Mouse (Mus musculus) liver, embryonic 13.5 days (tissue): ENCODE results near the gene Sfi1. TPM values are rescaled to one million over a fixed set of nuclear protein-coding genes. Genes with fewer than 3 reads are reported as not detected.
"Not testable (repeated sequence)": the region's sequence is repeated elsewhere in the genome, so short reads cannot be mapped to it uniquely, and the experiment has no call there.

Experiments used
- ATAC-seq: fragments of 200-750 bp; cut with Nextera tagmentation; 2 replicates; pipeline ENCODE4 v1.8.0; 2017; ENCODE audit warnings: low read depth, mild to moderate bottlenecking, moderate number of reproducible peaks, moderate library complexity
- DNase-seq: peaks from one replicate; pipeline ENCODE4 v3.0.0; 2022
- H3K27ac ChIP-seq: fragments of 300-500 bp; sonication (generic); 2 replicates; pipeline ENCODE4 v1.5.1; 2015; ENCODE audit warnings: moderate library complexity, mild to moderate bottlenecking, inconsistent platforms
- H3K27me3 ChIP-seq: fragments of 300-500 bp; sonication (generic); 2 replicates; pipeline ENCODE4 v1.6.1; 2015; ENCODE audit warnings: mild to moderate bottlenecking, inconsistent platforms
- H3K36me3 ChIP-seq: fragments of 300-500 bp; sonication (generic); 2 replicates; pipeline ENCODE4 v1.6.1; 2015; ENCODE audit warnings: mild to moderate bottlenecking, inconsistent platforms
- H3K4me1 ChIP-seq: fragments of 300-500 bp; sonication (generic); replicated peaks from 2 replicates; pipeline ENCODE4 v1.6.1; 2015; ENCODE audit warnings: inconsistent platforms
- H3K4me2 ChIP-seq: fragments of 300-500 bp; sonication (generic); 2 replicates; pipeline ENCODE4 v1.6.1; 2015; ENCODE audit warnings: inconsistent platforms, mild to moderate bottlenecking, moderate library complexity
- H3K4me3 ChIP-seq: fragments of 300-500 bp; sonication (generic); replicated peaks from 2 replicates; pipeline ENCODE4 v1.5.1; 2015; ENCODE audit warnings: mild to moderate bottlenecking, inconsistent platforms
- H3K9ac ChIP-seq: fragments of 300-500 bp; sonication (generic); 2 replicates; pipeline ENCODE4 v1.6.1; 2015; ENCODE audit warnings: mild to moderate bottlenecking, inconsistent platforms
- H3K9me3 ChIP-seq: fragments of 300-500 bp; sonication (generic); replicated peaks from 2 replicates; pipeline ENCODE4 v1.6.1; 2016; ENCODE audit warnings: inconsistent platforms
- WGBS: fragments of 180-500 bp; shearing (Covaris S2); methylation state at CpG from one replicate; pipeline ENCODE4 v1.1.7; 2015; ENCODE audit not compliant: insufficient replicate concordance; 5-methylcytosine and 5-hydroxymethylcytosine counted together
- polyA plus RNA-seq: library from polyadenylated mRNA; unstranded; fragments of >200 nt; fragmentation: Nextera tagmentation; extraction: Ambion mirVana; gene quantifications from 2 replicates; pipeline ENCODE4 v1.2.1, GENCODE M21; 2015

Sfi1 gene
- polyA plus RNA-seq, 1 experiment from 2014 or later = 3.4 TPM

DNA sequence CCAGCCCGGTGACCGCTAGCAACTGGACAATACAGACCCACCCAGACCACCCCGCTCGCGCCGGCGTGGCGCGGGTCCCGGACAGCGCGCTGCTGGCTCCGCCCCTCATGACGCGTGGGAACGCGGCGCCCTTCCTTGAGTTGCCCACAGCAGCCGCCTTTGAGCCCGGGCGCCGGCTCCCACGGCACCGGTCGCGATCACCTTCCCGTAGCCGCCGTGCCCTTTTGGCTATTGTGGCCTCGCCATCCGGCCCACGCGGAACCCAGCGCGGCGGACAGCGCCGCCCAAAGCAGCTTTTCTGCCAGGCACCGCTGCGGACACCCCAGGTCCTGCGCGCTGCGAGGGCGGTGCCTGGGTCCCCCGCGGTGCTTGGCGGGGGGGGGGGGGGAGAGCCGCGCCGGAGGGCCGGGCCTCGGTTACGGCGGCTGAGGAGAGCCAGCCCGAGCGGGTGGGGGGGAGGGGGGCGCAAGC, 9.0 kb upstream of the Sfi1 start, which contains the start of gene Eif4enif1:
Gene Eif4enif1 (plus strand): TSS at position 162 of the 471 bp plus-strand sequence.
- peak; percentile 85 for ATAC-seq
- 0% methylated on average over 41 of the region's 57 CpGs for WGBS
- H3K4me2 ChIP-seq = peak within 1 kb of the TSS; percentile 56

DNA sequence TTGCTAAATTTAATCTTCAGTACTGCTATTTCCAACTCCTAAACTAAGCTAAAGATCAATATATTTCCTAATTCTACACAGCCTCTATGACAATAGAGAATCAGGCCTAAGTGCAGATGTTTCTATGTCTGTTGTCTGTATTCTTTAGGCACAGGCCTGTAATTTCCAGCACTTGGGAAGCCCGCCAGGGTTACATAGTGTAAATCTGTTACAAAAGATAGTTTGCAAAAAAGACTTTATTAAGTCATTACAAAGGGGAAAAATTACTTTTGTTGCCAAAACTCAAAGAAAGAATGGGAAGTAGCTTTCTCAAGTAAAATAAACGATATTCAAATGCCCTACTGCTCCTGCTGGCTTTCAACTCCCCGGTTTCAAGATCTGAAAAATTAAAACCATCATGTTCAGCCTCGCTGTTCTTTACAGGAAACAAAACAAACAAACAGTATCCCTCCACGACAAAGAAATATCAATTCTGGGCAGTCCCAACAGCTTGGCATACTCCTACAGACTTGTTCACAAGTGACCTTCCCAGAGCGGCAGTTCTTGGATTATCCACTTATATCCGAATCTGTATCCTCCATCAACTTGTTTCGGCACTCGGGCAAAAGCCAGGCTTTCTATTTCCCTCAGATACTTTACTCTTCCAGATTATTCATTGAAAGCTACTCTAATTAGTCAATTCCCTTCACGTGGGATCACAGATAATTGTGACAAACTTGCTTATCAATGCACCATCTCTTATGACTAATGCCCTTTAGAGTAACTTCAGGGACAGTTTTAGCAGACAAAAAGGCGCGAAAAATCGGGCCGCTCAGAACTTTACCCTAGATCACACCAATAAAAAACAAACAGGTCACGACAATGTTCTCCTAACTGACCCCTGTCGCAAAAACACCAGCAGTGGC, 8.3 kb upstream of the Sfi1 start:
- H3K9me3 ChIP-seq = no peaks in the 10 kb centered on the region
- peaks cover 18% of the 10 kb centered on the region for H3K4me1 ChIP-seq
- no peaks in the 10 kb centered on the region for H3K27me3 ChIP-seq
- peak overlapping the region; percentile 37 for H3K9ac ChIP-seq
- H3K4me2 ChIP-seq = peak overlapping the region; percentile 39
- peak overlapping the region; percentile 15 for H3K27ac ChIP-seq
- H3K36me3 ChIP-seq = peaks cover 21% of the 10 kb centered on the region
- DNase-seq (no peak), ATAC-seq (peak; percentile 16)
- WGBS = 6% methylated on average over 16 of the region's 16 CpGs
- peak overlapping the region; percentile 60 for H3K4me3 ChIP-seq

More for the DNA sequence above, 9.0 kb upstream of the Sfi1 start, which contains the start of gene Eif4enif1:
- peaks cover 18% of the 10 kb centered on the region for H3K4me1 ChIP-seq
- H3K27ac ChIP-seq = peak within 1 kb of the TSS; percentile 62
- H3K9me3 ChIP-seq = no peaks in the 10 kb centered on the region
- H3K9ac ChIP-seq = peak within 1 kb of the TSS; percentile 72
- peaks cover 27% of the 10 kb centered on the region for H3K36me3 ChIP-seq
- no peaks in the 10 kb centered on the region for H3K27me3 ChIP-seq
- peak within 1 kb of the TSS; percentile 60 for H3K4me3 ChIP-seq
- peak; percentile 84 for DNase-seq

DNA sequence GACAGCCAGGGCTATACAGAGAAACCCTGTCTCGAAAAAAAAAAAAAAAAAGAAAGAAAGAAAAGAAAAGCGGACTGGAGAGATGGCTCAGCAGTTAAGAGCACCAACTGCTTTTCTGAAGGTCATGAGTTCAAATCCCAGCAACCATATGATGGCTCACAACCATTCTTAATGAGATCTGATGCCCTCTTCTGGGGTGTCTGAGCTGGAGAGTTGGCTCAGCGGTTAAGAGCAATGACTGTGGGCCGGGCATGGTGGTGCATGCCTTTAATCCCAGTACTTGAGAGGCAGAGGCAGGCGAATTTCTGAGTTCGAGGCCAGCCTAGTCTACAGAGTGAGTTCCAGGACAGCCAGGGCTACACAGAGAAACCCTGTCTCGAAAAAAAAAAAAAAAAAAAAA, 7.4 kb upstream of the Sfi1 start:
- 77% methylated on average over 7 of the region's 7 CpGs for WGBS
- Histone ChIP-seq H3K4me1 (peaks cover 13% of the 10 kb centered on the region), H3K36me3 (peaks cover 11% of the 10 kb centered on the region)
- H3K27ac ChIP-seq, H3K9me3 ChIP-seq, DNase-seq, H3K9ac ChIP-seq, ATAC-seq, H3K4me3 ChIP-seq, H3K27me3 ChIP-seq, H3K4me2 ChIP-seq: not testable (repeated sequence)

DNA sequence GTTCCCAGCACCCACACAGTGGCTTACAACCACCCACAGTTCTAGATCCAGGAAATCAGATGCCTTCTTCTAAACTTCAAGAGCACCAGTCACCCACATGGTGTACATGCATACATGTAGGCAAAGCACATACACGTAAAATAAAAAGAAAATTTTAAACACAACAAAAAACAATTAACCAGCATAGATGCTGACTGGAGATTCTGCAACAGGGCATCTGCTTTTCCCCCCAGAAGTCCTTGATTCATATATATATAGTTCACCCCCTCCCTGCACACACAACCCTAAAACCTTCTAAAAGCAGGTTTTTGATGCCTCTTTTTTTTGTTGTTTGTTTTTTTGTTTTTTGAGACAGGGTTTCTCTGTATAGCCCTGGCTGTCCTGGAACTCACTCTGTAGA, 10.6 kb downstream of the Sfi1 start:
- not testable (repeated sequence) for H3K27me3 ChIP-seq, H3K9ac ChIP-seq, ATAC-seq, H3K4me2 ChIP-seq, H3K4me3 ChIP-seq, H3K36me3 ChIP-seq, H3K9me3 ChIP-seq, H3K27ac ChIP-seq, H3K4me1 ChIP-seq, DNase-seq
- 54% methylated on average over 1 of the region's 1 CpGs for WGBS

DNA sequence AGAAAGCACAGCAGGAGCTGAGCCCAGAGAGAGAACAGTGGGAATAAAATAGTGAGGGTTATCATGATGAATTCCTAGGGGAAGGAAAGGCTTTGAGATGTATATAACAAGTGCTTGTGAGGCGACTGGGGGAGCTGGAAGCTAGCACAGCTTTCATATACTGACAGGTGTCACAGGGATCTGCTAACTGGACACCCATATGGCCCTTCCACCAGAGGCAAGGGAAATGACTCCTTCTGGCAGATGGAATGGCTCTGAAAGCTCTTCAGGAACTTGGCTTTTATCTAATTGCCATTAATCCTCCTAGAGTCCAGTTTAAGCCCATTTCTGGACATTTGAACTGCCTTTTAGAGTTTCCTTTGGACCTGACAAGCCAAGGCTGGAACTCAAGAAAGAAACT, 11.3 kb downstream of the Sfi1 start:
- WGBS = 65% methylated on average over 1 of the region's 1 CpGs
- H3K4me3 ChIP-seq, H3K27me3 ChIP-seq, DNase-seq, H3K36me3 ChIP-seq, H3K9me3 ChIP-seq, H3K4me1 ChIP-seq, H3K9ac ChIP-seq, H3K27ac ChIP-seq, H3K4me2 ChIP-seq, ATAC-seq: not testable (repeated sequence)

DNA sequence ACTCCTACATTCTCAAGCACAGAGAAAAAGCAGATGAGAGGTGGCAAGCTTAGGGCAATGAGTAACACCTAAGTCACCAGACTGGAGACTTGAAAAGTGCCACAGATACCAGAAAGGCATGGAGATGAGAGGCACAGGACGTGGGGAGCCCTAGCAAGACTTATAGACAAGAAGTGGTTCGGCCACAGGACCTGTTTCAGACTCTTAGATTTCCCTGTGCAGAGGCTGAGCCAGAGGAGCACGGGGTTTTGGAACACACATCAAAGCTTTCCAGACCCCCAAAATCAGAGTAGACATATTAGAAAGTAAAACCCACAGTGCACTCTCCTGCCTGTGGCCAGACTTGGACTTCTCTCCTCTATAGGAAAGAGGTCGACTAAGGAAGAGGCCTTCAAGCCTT, 12.0 kb downstream of the Sfi1 start:
- peak; percentile 42 for DNase-seq
- not testable (repeated sequence) for ATAC-seq
- 28% methylated on average over 4 of the region's 4 CpGs for WGBS

DNA sequence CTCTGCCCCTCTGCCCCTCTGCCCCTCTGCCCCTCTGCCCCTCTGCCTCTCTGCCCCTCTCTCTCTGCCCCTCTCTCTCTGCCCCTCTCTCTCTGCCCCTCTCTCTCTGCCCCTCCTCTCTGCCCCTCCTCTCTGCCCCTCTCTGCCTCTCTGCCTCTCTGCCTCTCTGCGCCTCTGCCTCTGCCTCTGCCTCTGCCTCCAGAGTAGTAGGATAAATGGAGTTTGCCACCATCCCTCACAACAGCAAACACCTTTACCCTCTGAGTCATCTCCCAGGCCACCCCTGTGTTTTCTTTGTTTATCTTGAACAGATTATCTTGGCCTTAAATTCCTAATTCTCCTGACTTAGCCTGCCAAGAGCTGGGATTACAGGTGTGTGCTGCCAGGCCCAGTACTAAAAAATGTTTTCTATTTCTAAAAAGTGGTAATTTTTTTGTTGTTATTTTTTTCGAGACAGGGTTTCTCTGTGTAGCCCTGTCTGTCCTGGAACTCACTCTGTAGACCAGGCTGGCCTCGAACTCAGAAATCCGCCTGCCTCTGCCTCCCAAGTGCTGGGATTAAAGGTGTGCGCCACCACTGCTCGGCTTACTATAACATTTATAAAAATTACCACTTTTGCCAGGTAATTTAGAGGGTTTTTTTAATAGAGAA, 12.6 kb downstream of the Sfi1 start:
- H3K27ac ChIP-seq, H3K9ac ChIP-seq, ATAC-seq, H3K27me3 ChIP-seq, H3K9me3 ChIP-seq, H3K4me3 ChIP-seq, H3K36me3 ChIP-seq, DNase-seq, H3K4me1 ChIP-seq, H3K4me2 ChIP-seq: not testable (repeated sequence)
- 64% methylated on average over 6 of the region's 6 CpGs for WGBS

More for the DNA sequence above, 12.0 kb downstream of the Sfi1 start:
- not testable (repeated sequence) for H3K9me3 ChIP-seq, H3K27me3 ChIP-seq, H3K9ac ChIP-seq, H3K4me3 ChIP-seq, H3K4me2 ChIP-seq, H3K27ac ChIP-seq, H3K4me1 ChIP-seq, H3K36me3 ChIP-seq

DNA sequence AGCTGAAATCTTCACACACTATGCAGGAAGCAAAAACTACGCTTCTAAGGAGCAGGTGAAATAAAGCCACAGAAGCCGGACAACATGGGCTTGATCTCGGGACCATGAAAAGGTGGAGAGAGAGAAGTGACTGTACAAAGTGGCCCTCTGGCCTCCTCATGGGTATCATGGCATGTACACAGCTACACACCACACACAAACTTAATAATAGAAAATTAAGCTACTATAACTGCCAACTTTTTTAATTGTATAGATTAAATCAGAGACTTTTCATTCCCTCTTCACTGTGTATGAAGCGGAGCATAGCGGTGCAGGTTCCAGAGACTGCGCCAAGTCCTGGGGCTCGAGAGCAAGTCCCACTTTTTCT, 13.6 kb downstream of the Sfi1 start:
- not testable (repeated sequence) for ATAC-seq, H3K27ac ChIP-seq, H3K4me3 ChIP-seq, DNase-seq, H3K9ac ChIP-seq, H3K36me3 ChIP-seq, H3K4me2 ChIP-seq, H3K27me3 ChIP-seq, H3K4me1 ChIP-seq, H3K9me3 ChIP-seq
- WGBS = 75% methylated on average over 7 of the region's 7 CpGs

DNA sequence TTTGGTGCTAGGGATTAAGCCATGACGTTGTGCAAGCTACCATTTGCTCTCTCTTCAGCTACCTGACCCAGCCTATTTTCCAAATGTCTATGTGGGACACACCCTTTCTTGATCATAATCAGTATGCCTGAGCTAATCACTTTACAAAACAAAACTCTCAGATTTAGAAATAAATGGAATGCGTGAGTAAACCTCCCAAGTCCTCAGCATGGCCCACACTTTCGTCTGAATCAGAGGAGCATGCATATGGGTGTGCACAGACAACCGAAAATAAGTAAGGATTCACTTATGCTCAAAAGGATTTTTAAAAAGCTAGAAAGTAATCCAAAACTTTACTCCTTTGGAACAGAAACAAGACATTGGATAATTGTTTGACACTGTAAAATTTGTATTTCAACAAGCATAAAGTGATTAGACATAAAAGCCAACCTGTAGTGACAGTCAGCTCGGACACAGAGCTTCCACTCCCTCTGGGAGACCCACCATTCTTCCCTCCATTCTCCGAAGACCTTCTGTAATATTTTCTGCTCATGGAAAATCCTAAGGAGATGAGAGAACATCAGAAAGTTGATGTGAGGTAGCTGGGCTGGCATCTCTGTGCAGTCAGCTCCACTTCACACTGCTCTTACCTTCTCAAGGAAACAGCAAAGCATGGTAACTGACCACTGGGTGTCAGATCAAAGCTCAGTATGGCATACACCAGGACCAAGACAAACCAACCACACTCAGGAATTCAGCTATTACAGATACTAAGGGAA, 14.1 kb downstream of the Sfi1 start:
- 75% methylated on average over 6 of the region's 6 CpGs for WGBS

DNA sequence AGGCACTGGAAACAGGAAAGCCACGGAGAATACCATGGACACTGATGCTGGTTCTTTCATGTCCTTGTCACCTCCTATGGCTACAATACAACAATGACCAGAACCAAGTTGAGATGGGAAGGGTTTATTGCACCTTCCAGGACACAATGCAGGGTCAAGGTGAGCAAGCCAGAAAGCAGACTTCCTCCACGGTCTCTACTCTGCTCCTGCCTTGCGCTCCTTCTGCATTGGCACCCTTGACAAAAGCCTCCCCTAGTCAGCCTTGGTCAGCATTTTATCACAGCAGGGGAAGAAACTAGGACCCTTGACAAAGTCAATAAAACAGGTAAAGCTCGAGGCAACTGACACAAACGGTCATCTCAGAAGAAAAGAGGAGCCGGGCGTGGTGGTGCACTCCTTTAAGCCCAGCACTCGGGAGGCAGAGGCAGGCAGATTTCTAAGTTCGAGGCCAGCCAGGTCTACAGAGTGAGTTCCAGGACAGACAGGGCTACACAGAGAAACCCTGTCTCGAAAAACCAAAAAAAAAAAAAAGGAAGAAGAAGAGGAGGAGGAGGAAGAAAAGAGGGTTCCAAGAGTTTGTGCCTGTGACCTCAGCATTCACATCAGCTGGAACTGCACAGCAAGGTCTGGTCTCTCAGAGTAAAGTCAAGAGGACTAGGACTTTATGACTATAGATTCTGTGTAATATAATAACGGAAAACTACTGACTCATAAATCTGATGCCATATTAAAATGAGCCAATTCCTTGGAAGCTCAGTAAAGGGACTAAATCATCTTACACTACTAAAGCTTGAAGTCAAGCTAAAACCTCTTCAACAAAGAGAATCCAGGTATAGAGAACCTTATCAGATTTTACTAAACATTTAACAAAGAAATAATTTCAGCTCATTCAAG, 19.6 kb downstream of the Sfi1 start:
- ATAC-seq (peak; percentile 46), DNase-seq (peak; percentile 29)
- not testable (repeated sequence) for H3K4me2 ChIP-seq, H3K36me3 ChIP-seq, H3K27me3 ChIP-seq, H3K9ac ChIP-seq, H3K27ac ChIP-seq, H3K4me3 ChIP-seq, H3K4me1 ChIP-seq, H3K9me3 ChIP-seq
- 70% methylated on average over 11 of the region's 11 CpGs for WGBS

More for the DNA sequence above, 14.1 kb downstream of the Sfi1 start:
- H3K4me2 ChIP-seq, H3K4me3 ChIP-seq, H3K27ac ChIP-seq, ATAC-seq, H3K9ac ChIP-seq, DNase-seq, H3K36me3 ChIP-seq, H3K9me3 ChIP-seq, H3K4me1 ChIP-seq, H3K27me3 ChIP-seq: not testable (repeated sequence)
